Mouse (Mus musculus) midbrain, postnatal 0 days (tissue): Measurements from ENCODE around the gene 1700123O20Rik. TPM values are rescaled to one million over a fixed set of nuclear protein-coding genes. Genes with fewer than 3 reads are reported as not detected.

Experiments used
- ATAC-seq: fragments of 200-750 bp; cut with Nextera tagmentation; 2 replicates; pipeline ENCODE4 v1.8.0; 2017; ENCODE audit warnings: moderate number of reproducible peaks, mild to moderate bottlenecking, moderate TSS enrichment, moderate library complexity; ENCODE audit not compliant: low FRiP score
- DNase-seq: peaks from one replicate; pipeline ENCODE4 v3.0.0-alpha.2; 2015; ENCODE audit warnings: low spot score
- H3K27ac ChIP-seq: fragments of 300-500 bp; sonication (generic); 2 replicates; pipeline ENCODE4 v1.5.1; 2014; ENCODE audit warnings: low read depth, mild to moderate bottlenecking, low read length, mixed read lengths
- H3K27me3 ChIP-seq: fragments of 300-500 bp; sonication (generic); 2 replicates; pipeline ENCODE4 v1.6.1; 2014; ENCODE audit warnings: low read length, control low read depth, mixed read lengths; ENCODE audit not compliant: insufficient read depth
- H3K36me3 ChIP-seq: fragments of 300-500 bp; sonication (generic); 2 replicates; pipeline ENCODE4 v1.6.1; 2014; ENCODE audit warnings: low read length, control low read depth, mixed read lengths; ENCODE audit not compliant: insufficient read depth
- H3K4me1 ChIP-seq: fragments of 300-500 bp; sonication (generic); 2 replicates; pipeline ENCODE4 v1.6.1; 2014; ENCODE audit warnings: mild to moderate bottlenecking, control low read depth, antibody characterized with exemption, low read length, mixed read lengths; ENCODE audit not compliant: insufficient read depth
- H3K4me2 ChIP-seq: fragments of 300-500 bp; sonication (generic); 2 replicates; pipeline ENCODE4 v1.6.1; 2014; ENCODE audit warnings: low read depth, mild to moderate bottlenecking, low read length, mixed read lengths; ENCODE audit not compliant: poor library complexity, severe bottlenecking
- H3K4me3 ChIP-seq: fragments of 300-500 bp; sonication (generic); 2 replicates; pipeline ENCODE4 v1.5.1; 2014; ENCODE audit warnings: low read depth, mild to moderate bottlenecking, low read length, moderate library complexity
- H3K9ac ChIP-seq: fragments of 300-500 bp; sonication (generic); replicated peaks from 2 replicates; pipeline ENCODE4 v1.6.1; 2014; ENCODE audit warnings: mild to moderate bottlenecking, low read length, moderate library complexity, mixed read lengths; ENCODE audit not compliant: poor library complexity, severe bottlenecking
- H3K9me3 ChIP-seq: fragments of 300-500 bp; sonication (generic); 2 replicates; pipeline ENCODE4 v1.6.1; 2016; ENCODE audit warnings: low read length, control low read depth
- CTCF ChIP-seq: IDR thresholded peaks from 2 replicates; pipeline ENCODE4 v1.5.1; 2016; ENCODE audit warnings: antibody characterized with exemption, mild to moderate bottlenecking
- WGBS: fragments of 180-500 bp; shearing (Covaris S2); extraction: QIAGEN DNeasy Blood & Tissue Kit; methylation state at CpG from one replicate; pipeline ENCODE4 v1.1.7; 2014; 5-methylcytosine and 5-hydroxymethylcytosine counted together
- polyA plus RNA-seq: library from polyadenylated mRNA; unstranded; fragments of >200 nt; fragmentation: Nextera tagmentation; extraction: Ambion mirVana; gene quantifications from 2 replicates; pipeline ENCODE4 v1.2.1, GENCODE M21; 2015
- total RNA-seq: library from RNA; depleted of rRNA; stranded (reverse); fragments of >200 nt; gene quantifications from 2 replicates; pipeline ENCODE4 v1.2.3, GENCODE M21; 2014

1700123O20Rik gene
- total and polyA plus RNA-seq, 2 experiments from 2014 or later, result 46.5 to 61.1 TPM

DNA sequence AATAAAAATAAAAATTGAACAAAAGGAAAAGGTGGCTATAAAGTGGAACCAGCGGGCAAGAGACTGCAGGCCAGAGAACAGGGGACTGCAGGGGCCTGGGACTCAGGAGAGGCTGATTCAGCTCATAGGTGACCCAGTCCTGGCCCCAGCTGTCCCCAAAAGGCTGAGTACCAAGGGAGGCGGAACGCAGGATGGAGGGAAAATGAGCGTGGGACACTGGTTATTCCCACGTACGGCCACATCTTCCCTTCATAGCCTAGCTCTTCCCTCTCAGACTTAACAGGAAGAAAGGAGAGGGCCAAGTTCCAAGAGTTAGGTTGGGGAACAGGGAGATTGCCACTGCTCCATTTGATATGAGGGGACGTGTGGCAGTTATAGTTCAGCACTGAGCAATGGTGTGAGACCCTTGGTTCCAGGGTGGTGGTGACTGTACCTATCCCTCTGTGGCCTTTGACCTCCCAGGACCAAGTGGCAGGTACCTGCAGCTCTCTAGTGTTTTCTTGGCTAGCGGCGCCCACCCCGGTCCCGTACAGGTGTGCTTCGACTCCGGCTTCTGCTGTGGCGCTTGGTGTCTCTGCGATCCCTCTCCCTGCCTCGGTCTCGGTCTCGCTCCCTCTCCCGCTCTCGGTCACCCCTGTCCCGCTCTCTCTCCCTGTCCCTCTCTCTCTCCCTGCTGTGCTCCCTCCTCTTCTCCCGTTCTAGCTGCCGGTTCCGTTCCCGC lies 43.6 kb upstream of the 1700123O20Rik start:
- Histone ChIP-seq H3K9ac (no peak overlapping the region), H3K9me3 (no peaks in the 10 kb centered on the region), H3K27me3 (no peaks in the 10 kb centered on the region), H3K4me3 (no peak overlapping the region), H3K4me1 (peaks cover 9% of the 10 kb centered on the region; the same call in 1 of the 2 replicates), H3K27ac (peak overlapping the region; percentile 43; the same call in 1 of the 2 replicates), H3K4me2 (no peak overlapping the region), H3K36me3 (peaks cover 53% of the 10 kb centered on the region)
- WGBS, result 76% methylated on average over 24 of the region's 25 CpGs
- DNase-seq (no peak), ATAC-seq (no peak)
- no peak for TF ChIP-seq CTCF

DNA sequence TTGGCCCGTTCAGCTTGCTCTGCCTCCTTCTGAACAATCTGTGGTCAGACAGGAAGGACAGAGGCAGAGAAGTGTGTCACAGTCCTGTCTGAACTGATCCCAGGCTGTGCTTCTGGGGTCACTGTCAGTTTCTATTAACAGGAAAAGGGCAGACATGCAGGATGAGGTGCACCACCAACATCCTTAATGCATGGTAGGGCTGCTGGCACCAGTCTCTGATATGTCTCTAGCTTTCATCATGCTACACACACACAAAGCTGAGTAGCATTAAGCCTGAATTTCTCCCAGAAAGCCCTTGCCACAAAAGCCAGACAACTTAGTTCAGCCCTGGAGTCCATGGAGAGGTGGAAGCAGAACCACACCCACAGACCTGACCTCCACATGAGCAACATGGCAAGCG lies 43.0 kb upstream of the 1700123O20Rik start:
- H3K4me3 ChIP-seq, result no peak overlapping the region
- H3K27me3 ChIP-seq, result no peaks in the 10 kb centered on the region
- H3K4me2 ChIP-seq, result no peak overlapping the region
- DNase-seq (no peak), ATAC-seq (no peak)
- no peak overlapping the region for H3K27ac ChIP-seq
- no peak overlapping the region for H3K9ac ChIP-seq
- no peaks in the 10 kb centered on the region for H3K9me3 ChIP-seq
- H3K4me1 ChIP-seq, result peaks cover 9% of the 10 kb centered on the region; the same call in 1 of the 2 replicates
- H3K36me3 ChIP-seq, result peaks cover 54% of the 10 kb centered on the region
- WGBS, result 88% methylated on average over 2 of the region's 2 CpGs
- no peak for TF ChIP-seq CTCF

DNA sequence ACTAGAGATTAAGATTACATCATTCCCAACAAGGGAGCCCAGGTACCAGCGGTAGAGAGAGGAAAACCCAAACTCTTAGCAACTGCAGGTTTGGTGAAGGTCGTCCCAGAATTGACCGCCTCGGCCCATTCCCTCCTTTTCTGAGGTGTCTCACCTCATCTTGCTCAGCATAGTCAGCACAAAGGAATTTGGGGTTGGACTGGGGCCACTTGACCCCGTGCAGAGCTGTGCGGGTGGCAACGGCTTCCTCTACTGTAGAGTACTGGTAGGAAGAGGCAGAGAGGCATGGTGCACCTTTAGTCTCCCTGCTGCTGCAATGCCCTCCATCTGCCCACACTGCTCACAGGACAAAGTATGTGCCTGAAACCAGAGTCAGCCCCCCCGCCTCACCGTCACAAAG lies 41.7 kb upstream of the 1700123O20Rik start:
- ATAC-seq, result no peak
- Histone ChIP-seq H3K27ac (no peak overlapping the region), H3K36me3 (peaks cover 48% of the 10 kb centered on the region), H3K4me2 (no peak overlapping the region), H3K27me3 (no peaks in the 10 kb centered on the region), H3K4me3 (no peak overlapping the region), H3K9ac (no peak overlapping the region), H3K9me3 (no peaks in the 10 kb centered on the region), H3K4me1 (peaks cover 9% of the 10 kb centered on the region; the same call in 1 of the 2 replicates)
- WGBS, result 94% methylated on average over 9 of the region's 9 CpGs
- TF ChIP-seq CTCF, result no peak
- no peak for DNase-seq

DNA sequence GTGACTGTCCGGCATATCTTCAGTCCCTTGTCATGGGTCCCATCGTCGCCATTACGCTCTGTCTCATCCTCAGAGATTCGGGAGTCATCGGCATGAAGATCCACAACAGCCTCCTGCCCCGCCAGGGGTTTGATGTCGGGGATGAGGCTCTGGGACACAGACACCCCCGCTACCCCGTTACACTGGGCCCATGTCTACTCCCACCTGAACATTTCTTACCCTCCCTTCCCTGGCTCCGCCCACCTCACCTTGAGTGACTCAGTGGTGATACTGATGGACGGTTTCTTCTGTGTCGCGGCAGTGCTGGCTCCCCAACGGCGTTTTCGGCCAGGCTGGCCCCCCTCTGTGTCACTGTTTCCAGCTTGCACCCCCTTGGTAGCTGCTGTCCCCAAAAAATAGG lies 39.6 kb upstream of the 1700123O20Rik start:
- ATAC-seq (no peak), DNase-seq (no peak)
- Histone ChIP-seq H3K4me2 (no peak overlapping the region), H3K27ac (no peak overlapping the region), H3K9ac (no peak overlapping the region), H3K4me3 (no peak overlapping the region), H3K9me3 (no peaks in the 10 kb centered on the region), H3K4me1 (no peaks in the 10 kb centered on the region; the same call in 1 of the 2 replicates), H3K36me3 (peaks cover 63% of the 10 kb centered on the region), H3K27me3 (no peaks in the 10 kb centered on the region)
- TF ChIP-seq CTCF, result no peak
- WGBS, result 94% methylated on average over 17 of the region's 17 CpGs

DNA sequence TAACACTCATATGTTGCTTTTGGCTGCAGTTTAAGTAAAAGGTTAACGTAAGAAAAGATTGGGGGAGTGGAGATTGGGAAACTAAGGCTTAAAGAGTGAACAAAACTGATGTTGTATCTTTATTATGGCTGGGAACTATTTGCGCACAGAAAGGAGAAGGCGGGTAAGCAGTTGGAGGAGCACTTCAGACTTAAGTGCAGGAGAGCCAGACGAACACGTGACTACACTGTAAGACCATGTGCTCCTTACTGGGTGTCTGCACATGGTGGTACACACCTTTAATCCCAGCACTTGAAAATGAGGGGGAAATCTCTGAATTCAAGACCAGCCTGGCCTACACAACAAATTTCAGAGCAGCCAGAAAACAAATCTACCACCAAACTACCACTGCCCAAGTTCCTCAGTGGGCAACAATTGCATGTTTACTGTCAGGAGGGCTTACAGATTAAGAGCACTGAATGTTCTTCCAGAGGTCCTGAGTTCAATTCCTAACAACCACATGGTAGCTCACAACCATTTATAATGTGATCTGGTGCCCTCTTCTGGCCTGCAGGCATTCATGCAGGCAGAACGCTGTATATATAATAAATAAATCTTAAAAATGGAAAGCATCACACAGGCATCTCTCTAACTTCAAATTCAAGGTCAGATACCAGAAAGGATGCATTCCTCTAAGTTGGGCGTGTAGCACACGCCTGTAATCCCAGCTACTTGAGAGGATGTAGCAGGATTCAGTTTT lies 38.9 kb upstream of the 1700123O20Rik start:
- TF ChIP-seq CTCF, result peak; percentile 68
- H3K27ac ChIP-seq, result no peak overlapping the region

DNA sequence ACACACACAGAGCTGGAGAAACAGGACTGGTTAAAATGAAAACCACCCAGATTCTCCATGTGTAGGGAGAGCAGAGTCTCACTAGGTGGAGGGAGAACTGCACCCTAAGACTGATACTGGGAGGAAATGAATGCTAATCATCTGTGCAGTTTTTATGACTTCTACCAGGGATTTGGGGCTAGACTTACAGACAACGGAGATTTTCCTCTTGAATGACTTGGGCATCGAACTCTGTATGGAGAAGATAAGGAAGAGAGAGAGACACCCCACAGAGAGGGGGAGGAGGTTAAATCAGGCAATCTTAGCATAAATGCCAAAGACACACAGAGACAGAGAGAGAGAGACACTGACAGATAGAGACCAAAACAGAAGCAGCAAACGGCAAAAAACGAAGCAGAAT lies 38.1 kb upstream of the 1700123O20Rik start:
- Histone ChIP-seq H3K27ac (no peak overlapping the region), H3K9ac (no peak overlapping the region), H3K4me3 (no peak overlapping the region), H3K27me3 (no peaks in the 10 kb centered on the region), H3K4me2 (no peak overlapping the region), H3K9me3 (no peaks in the 10 kb centered on the region), H3K36me3 (peaks cover 56% of the 10 kb centered on the region), H3K4me1 (no peaks in the 10 kb centered on the region; the same call in none of the 2 replicates)
- ATAC-seq (no peak), DNase-seq (no peak)
- 60% methylated on average over 4 of the region's 4 CpGs for WGBS
- TF ChIP-seq CTCF, result no peak

More for the DNA sequence above, 38.9 kb upstream of the 1700123O20Rik start:
- ATAC-seq (no peak), DNase-seq (no peak)
- Histone ChIP-seq H3K9me3 (no peaks in the 10 kb centered on the region), H3K4me2 (no peak overlapping the region), H3K4me1 (no peaks in the 10 kb centered on the region; the same call in none of the 2 replicates), H3K4me3 (no peak overlapping the region), H3K27me3 (no peaks in the 10 kb centered on the region), H3K9ac (no peak overlapping the region), H3K36me3 (peaks cover 63% of the 10 kb centered on the region)
- WGBS, result 94% methylated on average over 8 of the region's 8 CpGs
